Mouse (Mus musculus): Measurements from ENCODE around the gene Olfr692. TPM values are rescaled to one million over a fixed set of nuclear protein-coding genes. Genes with fewer than 3 reads are reported as not detected.
"Not testable (repeated sequence)": the region's sequence is repeated elsewhere in the genome, so short reads cannot be mapped to it uniquely, and the experiment has no call there.

Gene Olfr692
- polyA plus RNA-seq (2016; fragmentation: Nextera tagmentation; extraction: Ambion mirVana), result not detected in 2 replicates

- Histone ChIP-seq H3K9me3 (replicated peaks) (no peaks in the 10 kb centered on the region), H3K4me3 (no peak within 1 kb of the TSS)
- 90% methylated on average over 1 of the region's 1 CpGs for WGBS
Observed at GRCm38 (mm10) chr7:105367930-105368329, at the start of gene Olfr692. Olfr692 (plus strand) TSS chr7:105368230.

GRCm38 (mm10) chr7:105325302-105325701 lies 42.7 kb upstream of the Olfr692 start:
- Histone ChIP-seq H3K4me3 (no peak overlapping the region), H3K27ac (replicated peaks) (no peak overlapping the region), H3K9me3 (replicated peaks) (no peaks in the 10 kb centered on the region), H3K36me3 (no peaks in the 10 kb centered on the region), H3K4me1 (no peaks in the 10 kb centered on the region), H3K27me3 (ENCODE audit: low read depth, poor library complexity, severe bottlenecking) (no peaks in the 10 kb centered on the region)
- WGBS, result 80% methylated on average over 2 of the region's 2 CpGs
- no peak for DNase-seq (ENCODE audit: low spot score)

More at GRCm38 (mm10) chr7:105367930-105368329, at the start of gene Olfr692:
- Histone ChIP-seq H3K27me3 (ENCODE audit: low read depth, poor library complexity, severe bottlenecking) (no peaks in the 10 kb centered on the region), H3K27ac (replicated peaks) (no peak within 1 kb of the TSS), H3K4me1 (no peaks in the 10 kb centered on the region), H3K36me3 (peaks cover 11% of the 10 kb centered on the region)
- DNase-seq (ENCODE audit: low spot score), result no peak

- no peak within 1 kb of the TSS for H3K4me3 ChIP-seq
- no peaks in the 10 kb centered on the region for H3K4me1 ChIP-seq
- H3K36me3 ChIP-seq, result no peaks in the 10 kb centered on the region
- no peak for DNase-seq (ENCODE audit: low spot score)
- H3K27ac ChIP-seq (replicated peaks), result no peak within 1 kb of the TSS
- H3K27me3 ChIP-seq (ENCODE audit: low read depth, poor library complexity, severe bottlenecking), result no peaks in the 10 kb centered on the region
- 80% methylated on average over 1 of the region's 1 CpGs for WGBS
- H3K9me3 ChIP-seq (replicated peaks), result no peaks in the 10 kb centered on the region
Observed at GRCm38 (mm10) chr7:105334004-105334403, 34.0 kb upstream of the Olfr692 start, which contains the start of gene Olfr690. Olfr690 (minus strand) TSS chr7:105334104.

GRCm38 (mm10) chr7:105342170-105342569 lies 25.9 kb upstream of the Olfr692 start, which contains the start of gene Olfr691:
Olfr691 (minus strand) TSS chr7:105342270.
- Histone ChIP-seq H3K36me3 (no peaks in the 10 kb centered on the region), H3K4me1 (no peaks in the 10 kb centered on the region), H3K9me3 (replicated peaks) (no peaks in the 10 kb centered on the region), H3K27me3 (ENCODE audit: low read depth, poor library complexity, severe bottlenecking) (no peaks in the 10 kb centered on the region), H3K4me3 (no peak within 1 kb of the TSS), H3K27ac (replicated peaks) (no peak within 1 kb of the TSS)
- no peak for DNase-seq (ENCODE audit: low spot score)
- 61% methylated on average over 1 of the region's 1 CpGs for WGBS

GRCm38 (mm10) chr7:105342752-105343151 lies 25.3 kb upstream of the Olfr692 start:
- WGBS, result 91% methylated on average over 2 of the region's 2 CpGs
- no peak overlapping the region for H3K27ac ChIP-seq (replicated peaks)

GRCm38 (mm10) chr7:105356064-105356463 lies 12.0 kb upstream of the Olfr692 start:
- not testable (repeated sequence) for DNase-seq (ENCODE audit: low spot score); H3K27ac ChIP-seq (replicated peaks); H3K9me3 ChIP-seq (replicated peaks); H3K4me3 ChIP-seq; H3K36me3 ChIP-seq; H3K4me1 ChIP-seq; H3K27me3 ChIP-seq (ENCODE audit: low read depth, poor library complexity, severe bottlenecking)
- WGBS, result no CpG with 5 or more reads among the region's 5 CpGs

More at GRCm38 (mm10) chr7:105342752-105343151, 25.3 kb upstream of the Olfr692 start:
- Histone ChIP-seq H3K36me3 (no peaks in the 10 kb centered on the region), H3K27me3 (ENCODE audit: low read depth, poor library complexity, severe bottlenecking) (no peaks in the 10 kb centered on the region), H3K4me1 (no peaks in the 10 kb centered on the region), H3K9me3 (replicated peaks) (no peaks in the 10 kb centered on the region), H3K4me3 (no peak overlapping the region)
- DNase-seq (ENCODE audit: low spot score), result no peak

GRCm38 (mm10) chr7:105356487-105356886 lies 11.5 kb upstream of the Olfr692 start:
- not testable (repeated sequence) for H3K4me1 ChIP-seq; H3K27me3 ChIP-seq (ENCODE audit: low read depth, poor library complexity, severe bottlenecking); H3K27ac ChIP-seq (replicated peaks); H3K4me3 ChIP-seq; H3K36me3 ChIP-seq; H3K9me3 ChIP-seq (replicated peaks); DNase-seq (ENCODE audit: low spot score)
- 98% methylated on average over 1 of the region's 2 CpGs for WGBS

GRCm38 (mm10) chr7:105361713-105362112 lies 6.3 kb upstream of the Olfr692 start:
- Histone ChIP-seq H3K4me3 (no peak overlapping the region), H3K27me3 (ENCODE audit: low read depth, poor library complexity, severe bottlenecking) (no peaks in the 10 kb centered on the region)
- WGBS, result 84% methylated on average over 2 of the region's 2 CpGs

GRCm38 (mm10) chr7:105367268-105367667 lies 762 bp upstream of the Olfr692 start:
- DNase-seq (ENCODE audit: low spot score), result no peak
- no peak overlapping the region for H3K27ac ChIP-seq (replicated peaks)
- 89% methylated on average over 5 of the region's 5 CpGs for WGBS
- no peaks in the 10 kb centered on the region for H3K4me1 ChIP-seq
- peaks cover 7% of the 10 kb centered on the region for H3K36me3 ChIP-seq
- no peak overlapping the region for H3K4me3 ChIP-seq
- no peaks in the 10 kb centered on the region for H3K27me3 ChIP-seq (ENCODE audit: low read depth, poor library complexity, severe bottlenecking)
- no peaks in the 10 kb centered on the region for H3K9me3 ChIP-seq (replicated peaks)

More at GRCm38 (mm10) chr7:105361713-105362112, 6.3 kb upstream of the Olfr692 start:
- no peak overlapping the region for H3K27ac ChIP-seq (replicated peaks)
- H3K9me3 ChIP-seq (replicated peaks), result no peaks in the 10 kb centered on the region
- no peaks in the 10 kb centered on the region for H3K36me3 ChIP-seq
- no peak for DNase-seq (ENCODE audit: low spot score)
- H3K4me1 ChIP-seq, result no peaks in the 10 kb centered on the region

- WGBS, result 92% methylated on average over 4 of the region's 4 CpGs
- Histone ChIP-seq H3K27ac (replicated peaks) (no peak overlapping the region), H3K27me3 (ENCODE audit: low read depth, poor library complexity, severe bottlenecking) (no peaks in the 10 kb centered on the region), H3K4me1 (no peaks in the 10 kb centered on the region), H3K9me3 (replicated peaks) (no peaks in the 10 kb centered on the region), H3K4me3 (no peak overlapping the region), H3K36me3 (peaks cover 17% of the 10 kb centered on the region)
- no peak for DNase-seq (ENCODE audit: low spot score)
Observed at GRCm38 (mm10) chr7:105368521-105368920, 491 bp downstream of the Olfr692 start.

- DNase-seq (ENCODE audit: low spot score), result no peak
- Histone ChIP-seq H3K4me1 (no peaks in the 10 kb centered on the region), H3K4me3 (no peak overlapping the region), H3K27me3 (ENCODE audit: low read depth, poor library complexity, severe bottlenecking) (no peaks in the 10 kb centered on the region), H3K9me3 (replicated peaks) (no peaks in the 10 kb centered on the region), H3K27ac (replicated peaks) (no peak overlapping the region), H3K36me3 (peaks cover 58% of the 10 kb centered on the region)
- WGBS, result 92% methylated on average over 1 of the region's 1 CpGs
Observed at GRCm38 (mm10) chr7:105372912-105373311, 4.9 kb downstream of the Olfr692 start.

GRCm38 (mm10) chr7:105373509-105373908 lies 5.5 kb downstream of the Olfr692 start:
- no peaks in the 10 kb centered on the region for H3K27me3 ChIP-seq (ENCODE audit: low read depth, poor library complexity, severe bottlenecking)
- peaks cover 64% of the 10 kb centered on the region for H3K36me3 ChIP-seq
- H3K27ac ChIP-seq (replicated peaks), result no peak overlapping the region
- no peaks in the 10 kb centered on the region for H3K4me1 ChIP-seq
- no peak for DNase-seq (ENCODE audit: low spot score)
- no peak overlapping the region for H3K4me3 ChIP-seq
- WGBS, result 92% methylated on average over 4 of the region's 4 CpGs
- no peaks in the 10 kb centered on the region for H3K9me3 ChIP-seq (replicated peaks)

- Histone ChIP-seq H3K27ac (replicated peaks) (no peak overlapping the region), H3K36me3 (peaks cover 69% of the 10 kb centered on the region), H3K9me3 (replicated peaks) (no peaks in the 10 kb centered on the region), H3K4me1 (no peaks in the 10 kb centered on the region), H3K27me3 (ENCODE audit: low read depth, poor library complexity, severe bottlenecking) (no peaks in the 10 kb centered on the region), H3K4me3 (no peak overlapping the region)
- 93% methylated on average over 3 of the region's 3 CpGs for WGBS
- no peak for DNase-seq (ENCODE audit: low spot score)
Observed at GRCm38 (mm10) chr7:105373976-105374375, 5.9 kb downstream of the Olfr692 start.

GRCm38 (mm10) chr7:105374866-105375265 lies 6.8 kb downstream of the Olfr692 start, which contains the start of gene Gm5901:
Gm5901 (plus strand) TSS chr7:105375038.
- DNase-seq (ENCODE audit: low spot score), result no peak
- no peak within 1 kb of the TSS for H3K27ac ChIP-seq (replicated peaks)
- H3K36me3 ChIP-seq, result peaks cover 78% of the 10 kb centered on the region
- H3K27me3 ChIP-seq (ENCODE audit: low read depth, poor library complexity, severe bottlenecking), result no peaks in the 10 kb centered on the region
- WGBS, result 81% methylated on average over 1 of the region's 1 CpGs
- no peaks in the 10 kb centered on the region for H3K4me1 ChIP-seq
- H3K4me3 ChIP-seq, result no peak within 1 kb of the TSS
- H3K9me3 ChIP-seq (replicated peaks), result no peaks in the 10 kb centered on the region

Measured in midbrain, embryonic 10.5 days (tissue).